Mouse (Mus musculus): ENCODE measurements around the gene Dusp9.

DNA sequence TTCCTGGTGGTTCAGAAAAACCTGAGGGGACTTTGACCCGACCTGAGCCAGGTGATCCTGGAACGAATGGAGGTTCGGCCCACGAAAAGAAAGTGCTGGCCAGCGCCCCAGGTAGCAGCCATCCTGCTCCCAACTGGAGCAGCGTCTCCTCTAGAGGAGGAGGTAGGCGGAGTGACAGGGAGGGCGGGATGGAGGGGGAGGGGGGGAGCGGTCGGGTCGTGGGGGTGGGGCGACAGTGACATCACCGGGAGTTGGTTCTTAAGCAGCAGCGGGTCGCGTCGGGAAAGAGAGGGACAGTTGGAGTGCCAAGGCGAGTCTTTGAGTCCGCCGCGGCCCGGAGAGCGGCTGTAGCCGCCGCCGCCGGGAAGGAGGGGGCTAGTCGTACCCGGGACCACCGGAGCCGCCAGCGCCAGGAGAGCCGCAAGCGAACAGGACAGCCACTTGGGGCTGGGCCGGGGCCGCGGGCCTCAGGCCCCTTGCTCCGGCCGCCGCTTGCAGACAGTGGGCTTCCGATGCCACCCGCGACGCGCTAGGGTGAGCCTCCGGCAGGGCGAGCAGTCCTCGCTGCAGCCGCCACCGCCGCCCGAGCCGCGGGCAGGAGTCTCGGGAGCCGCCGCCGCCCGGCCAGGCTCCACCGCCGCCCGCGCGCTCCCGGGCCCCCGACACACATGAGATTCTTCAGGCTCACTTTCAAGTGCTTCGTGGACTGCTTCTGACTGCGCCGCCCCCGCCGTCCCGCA lies 33.8 kb downstream of the Dusp9 start, which contains the start of gene Slc6a8:
- TF ChIP-seq CTCF (IDR thresholded peaks at IDR 0.05; ENCODE audit: borderline replicate concordance, control insufficient read depth, extremely low read depth, insufficient read depth, low read length, poor library complexity): no peak
- TF ChIP-seq POLR2A (IDR thresholded peaks at IDR 0.05; ENCODE audit: control insufficient read depth, extremely low read depth, insufficient read depth, low read length, poor library complexity): no peak
